Mouse (Mus musculus): ENCODE results near the gene Twnk.

- TF ChIP-seq POLR2A (IDR thresholded peaks at IDR 0.05; ENCODE audit: insufficient read depth, low read depth, low read length) (no peak), CTCF (IDR thresholded peaks at IDR 0.05) (no peak), EP300 (IDR thresholded peaks at IDR 0.05; ENCODE audit: insufficient read depth, low read depth, low read length) (no peak)
Measured at GRCm38 (mm10) chr19:44968329-44968728, 37.1 kb upstream of the Twnk start.
